Mouse (Mus musculus) olfactory bulb, adult 2 months (tissue): ENCODE results near the gene Cntrl.

Experiments
- CTCF ChIP-seq: fragments of 200-500 bp; IDR thresholded peaks from 2 replicates; pipeline ENCODE4 v1.5.1; 2012; ENCODE audit warnings: low read depth, mild to moderate bottlenecking, low read length, moderate library complexity; ENCODE audit not compliant: insufficient read depth
- POLR2A ChIP-seq: fragments of 200-500 bp; IDR thresholded peaks from 2 replicates; pipeline ENCODE4 v1.6.1; 2012; ENCODE audit warnings: mild to moderate bottlenecking, low read depth, low read length, moderate library complexity; ENCODE audit not compliant: insufficient read depth

- no peak for TF ChIP-seq CTCF
- TF ChIP-seq POLR2A: no peak
Measured at GRCm38 (mm10) chr2:35109924-35110304, 622 bp downstream of the Cntrl start.
